ENCODE assay signal across 8 mouse cellular contexts in the genomic region with DNA sequence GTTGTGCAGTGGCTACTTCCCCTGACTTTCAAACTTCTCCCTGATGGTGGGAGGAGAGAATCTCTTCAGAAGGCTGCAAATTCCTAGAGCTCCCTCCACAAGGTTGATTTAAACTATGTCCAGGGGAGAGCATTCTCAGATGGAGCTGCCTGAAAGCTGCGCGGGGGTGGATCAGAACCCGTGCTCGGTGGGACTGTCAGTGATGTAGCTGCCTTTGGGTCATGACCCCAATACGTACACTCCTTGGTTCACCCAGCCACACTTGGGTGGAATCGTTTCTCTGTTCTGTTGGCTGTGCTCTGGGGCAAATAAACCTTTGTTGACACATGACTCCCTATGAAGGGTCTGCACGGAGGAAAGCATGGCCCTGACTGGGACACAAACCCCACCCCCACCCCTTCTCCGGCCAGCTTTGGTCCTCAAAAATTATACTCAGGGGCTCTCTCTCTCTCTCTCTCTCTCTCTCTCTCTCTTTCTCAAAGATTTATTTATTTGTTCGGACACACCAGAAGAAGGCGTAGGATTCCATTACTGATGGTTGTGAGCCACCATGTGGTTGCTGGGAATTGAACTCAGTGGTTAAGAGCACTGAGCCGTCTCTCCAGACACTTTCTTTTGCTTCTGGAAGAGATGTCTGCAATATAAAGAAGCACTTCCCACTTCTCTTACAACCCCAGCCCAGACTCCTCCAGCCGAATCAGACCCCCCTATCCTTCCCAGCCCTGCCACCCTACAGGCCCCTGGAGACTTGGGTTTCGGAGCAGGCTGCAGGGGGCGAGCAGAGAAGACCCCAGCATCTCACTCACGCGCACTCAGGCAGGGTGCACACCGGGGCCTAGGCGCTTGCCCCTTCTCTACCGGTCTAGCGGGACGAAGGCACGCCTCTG. TPM values are rescaled to one million over a fixed set of nuclear protein-coding genes. Genes with fewer than 3 reads are reported as not detected.
DNase-seq lines count a peak whose midpoint lies in the region; ATAC-seq and TF ChIP-seq lines count a peak whose summit lies in the region.

No protein-coding gene starts in this region.

- H3K36me3 ChIP-seq in lung, embryonic 14.5 days (ENCODE audit: insufficient read depth): peaks cover 45% of the 10 kb centered on the region
- H3K36me3 ChIP-seq in embryonic facial prominence, embryonic 12.5 days: peaks cover 44% of the 10 kb centered on the region
- peaks cover 24% of the 10 kb centered on the region; the same call in 1 of the 2 replicates for H3K36me3 ChIP-seq in intestine, embryonic 16.5 days (ENCODE audit: control insufficient read depth, insufficient read depth, low read length)
- peaks cover 44% of the 10 kb centered on the region for H3K36me3 ChIP-seq in neural tube, embryonic 12.5 days

- H3K4me2 ChIP-seq in lung, embryonic 14.5 days: peak overlapping the region; percentile 76
- peak overlapping the region; percentile 64 for H3K4me2 ChIP-seq in embryonic facial prominence, embryonic 12.5 days (replicated peaks)
- peak overlapping the region; percentile 67 for H3K4me2 ChIP-seq in intestine, embryonic 16.5 days (ENCODE audit: low read depth, low read length)
- H3K4me2 ChIP-seq in neural tube, embryonic 12.5 days (replicated peaks): peak overlapping the region; percentile 56

- no peaks in the 10 kb centered on the region for H3K9me3 ChIP-seq in lung, embryonic 14.5 days (ENCODE audit: low read depth, low read length)
- H3K9me3 ChIP-seq in embryonic facial prominence, embryonic 12.5 days: no peaks in the 10 kb centered on the region
- no peaks in the 10 kb centered on the region for H3K9me3 ChIP-seq in intestine, embryonic 16.5 days (ENCODE audit: control insufficient read depth, low read length)
- no peaks in the 10 kb centered on the region for H3K9me3 ChIP-seq in neural tube, embryonic 12.5 days

- WGBS in lung, embryonic 14.5 days: 3% methylated on average over 22 of the region's 22 CpGs
- 6% methylated on average over 22 of the region's 22 CpGs for WGBS in embryonic facial prominence, embryonic 12.5 days
- 3% methylated on average over 22 of the region's 22 CpGs for WGBS in intestine, embryonic 16.5 days
- WGBS in neural tube, embryonic 12.5 days: 10% methylated on average over 22 of the region's 22 CpGs

- 0 out of 2 replicates have a peak, but pooled peaks cover 4% of the 10 kb centered on the region for H3K4me1 ChIP-seq in lung, embryonic 14.5 days (ENCODE audit: insufficient read depth)
- H3K4me1 ChIP-seq in embryonic facial prominence, embryonic 12.5 days: peaks cover 19% of the 10 kb centered on the region
- H3K4me1 ChIP-seq in intestine, embryonic 16.5 days (ENCODE audit: control insufficient read depth, insufficient read depth, low read length): peaks cover 15% of the 10 kb centered on the region
- H3K4me1 ChIP-seq in neural tube, embryonic 12.5 days: peaks cover 23% of the 10 kb centered on the region

- H3K27ac ChIP-seq in lung, embryonic 14.5 days (ENCODE audit: low read depth): peak overlapping the region; percentile 76
- peak overlapping the region; percentile 78 for H3K27ac ChIP-seq in embryonic facial prominence, embryonic 12.5 days
- peak overlapping the region; percentile 83 for H3K27ac ChIP-seq in intestine, embryonic 16.5 days (ENCODE audit: low read length)
- no peak overlapping the region for H3K27ac ChIP-seq in neural tube, embryonic 12.5 days

- intact Hi-C loops in left cerebral cortex, postnatal 10 days (cut with DNase I): no loop called here

- no peaks in the 10 kb centered on the region for H3K27me3 ChIP-seq in lung, embryonic 14.5 days (ENCODE audit: insufficient read depth, low read length)
- no peaks in the 10 kb centered on the region for H3K27me3 ChIP-seq in embryonic facial prominence, embryonic 12.5 days
- no peaks in the 10 kb centered on the region for H3K27me3 ChIP-seq in intestine, embryonic 16.5 days (replicated peaks; ENCODE audit: control insufficient read depth, insufficient read depth, low read length)
- H3K27me3 ChIP-seq in neural tube, embryonic 12.5 days (replicated peaks): no peaks in the 10 kb centered on the region

- peak overlapping the region; percentile 74 for H3K9ac ChIP-seq in lung, embryonic 14.5 days
- H3K9ac ChIP-seq in embryonic facial prominence, embryonic 12.5 days: peak overlapping the region; percentile 74
- peak overlapping the region; percentile 91 for H3K9ac ChIP-seq in intestine, embryonic 16.5 days (ENCODE audit: low read depth, low read length)
- peak overlapping the region; percentile 75 for H3K9ac ChIP-seq in neural tube, embryonic 12.5 days

- H3K4me3 ChIP-seq in lung, embryonic 14.5 days (ENCODE audit: low read depth, low read length): peak overlapping the region; percentile 74
- peak overlapping the region; percentile 91 for H3K4me3 ChIP-seq in embryonic facial prominence, embryonic 12.5 days
- peak overlapping the region; percentile 90 for H3K4me3 ChIP-seq in intestine, embryonic 16.5 days (ENCODE audit: low read length)
- H3K4me3 ChIP-seq in neural tube, embryonic 12.5 days: peak overlapping the region; percentile 76

- TF ChIP-seq CTCF in lung, embryonic 14.5 days (IDR thresholded peaks at IDR 0.05; ENCODE audit: low read depth): no peak

- peak; percentile 4 for DNase-seq in lung, embryonic 14.5 days
- no peak for DNase-seq in lung, postnatal 25 days (ENCODE audit: low spot score)
- DNase-seq in gastrocnemius, postnatal 4 days (ENCODE audit: low spot score in 2 of 2): no peak
- no peak for DNase-seq in ovary, adult 18-20 months (ENCODE audit: low spot score)
- DNase-seq in left cerebral cortex, postnatal 10 days (ENCODE audit: extremely low spot score in 1 of 2, low spot score in 2 of 2): no peak

- ATAC-seq in lung, embryonic 14.5 days (ENCODE audit: insufficient read depth): no peak; the same call in 1 of the 2 replicates
- ATAC-seq in embryonic facial prominence, embryonic 12.5 days (ENCODE audit: insufficient number of reproducible peaks, insufficient read depth, low FRiP score, low TSS enrichment): no peak; the same call in 1 of the 2 replicates
- peak; percentile 29 for ATAC-seq in intestine, embryonic 16.5 days
- ATAC-seq in neural tube, embryonic 12.5 days (ENCODE audit: low FRiP score, low read depth): peak; percentile 77

RNA-seq across cellular contexts. Expression of gene Miip, which starts 0.8 kb away (rescaled TPM):
- 32.7 and 39.1 TPM in 2 replicates for polyA plus RNA-seq in lung, embryonic 14.5 days (2014; fragmentation: Nextera tagmentation; extraction: Ambion mirVana)
- 42.7 and 45.4 TPM in 2 replicates for polyA plus RNA-seq in embryonic facial prominence, embryonic 12.5 days (2016; fragmentation: Nextera tagmentation; extraction: Ambion mirVana)
- 33.5 and 38.1 TPM in 2 replicates for polyA plus RNA-seq in intestine, embryonic 16.5 days (2015; fragmentation: Nextera tagmentation; extraction: Ambion mirVana)
- 52.2 and 53.4 TPM in 2 replicates for polyA plus RNA-seq in neural tube, embryonic 12.5 days (2016; fragmentation: Nextera tagmentation; extraction: Ambion mirVana)
- 10 to 100 TPM in 1 of 2 experiments, 1 to 10 TPM in 1; 9.9 to 12.4 TPM for total RNA-seq in gastrocnemius, postnatal 4 days (2021)
- total RNA-seq in left cerebral cortex, postnatal 10 days (2021): 10 to 100 TPM; 17.9 to 22.3 TPM

RNA-seq across cellular contexts. Expression of gene Fv1, which starts 1.0 kb away (rescaled TPM):
- 9.5 and 11.5 TPM in 2 replicates for polyA plus RNA-seq in lung, embryonic 14.5 days (2014; fragmentation: Nextera tagmentation; extraction: Ambion mirVana)
- 18.9 and 19.0 TPM in 2 replicates for polyA plus RNA-seq in embryonic facial prominence, embryonic 12.5 days (2016; fragmentation: Nextera tagmentation; extraction: Ambion mirVana)
- polyA plus RNA-seq in intestine, embryonic 16.5 days (2015; fragmentation: Nextera tagmentation; extraction: Ambion mirVana): 7.4 and 7.6 TPM in 2 replicates
- polyA plus RNA-seq in neural tube, embryonic 12.5 days (2016; fragmentation: Nextera tagmentation; extraction: Ambion mirVana): 15.3 and 15.7 TPM in 2 replicates
- total RNA-seq in gastrocnemius, postnatal 4 days (2021): 1 to 10 TPM; 6.3 to 6.4 TPM
- total RNA-seq in left cerebral cortex, postnatal 10 days (2021): 1 to 10 TPM; 6.5 to 7.2 TPM

RNA-seq across cellular contexts. Expression of gene Zfp933, which starts 19.6 kb away (rescaled TPM):
- polyA plus RNA-seq in lung, embryonic 14.5 days (2014; fragmentation: Nextera tagmentation; extraction: Ambion mirVana): 4.5 and 6.6 TPM in 2 replicates
- 6.0 and 7.6 TPM in 2 replicates for polyA plus RNA-seq in embryonic facial prominence, embryonic 12.5 days (2016; fragmentation: Nextera tagmentation; extraction: Ambion mirVana)
- polyA plus RNA-seq in intestine, embryonic 16.5 days (2015; fragmentation: Nextera tagmentation; extraction: Ambion mirVana): 3.5 and 4.3 TPM in 2 replicates
- polyA plus RNA-seq in neural tube, embryonic 12.5 days (2016; fragmentation: Nextera tagmentation; extraction: Ambion mirVana): 4.1 and 6.2 TPM in 2 replicates
- 1 to 10 TPM; 9.0 to 9.7 TPM for total RNA-seq in gastrocnemius, postnatal 4 days (2021)
- total RNA-seq in left cerebral cortex, postnatal 10 days (2021): 10 to 100 TPM; 14.5 to 18.1 TPM

RNA-seq across cellular contexts. Expression of gene Mfn2, which starts 36.7 kb away (rescaled TPM):
- 31.7 and 32.6 TPM in 2 replicates for polyA plus RNA-seq in lung, embryonic 14.5 days (2014; fragmentation: Nextera tagmentation; extraction: Ambion mirVana)
- 38.2 and 42.6 TPM in 2 replicates for polyA plus RNA-seq in embryonic facial prominence, embryonic 12.5 days (2016; fragmentation: Nextera tagmentation; extraction: Ambion mirVana)
- polyA plus RNA-seq in intestine, embryonic 16.5 days (2015; fragmentation: Nextera tagmentation; extraction: Ambion mirVana): 50.8 and 59.7 TPM in 2 replicates
- polyA plus RNA-seq in neural tube, embryonic 12.5 days (2016; fragmentation: Nextera tagmentation; extraction: Ambion mirVana): 65.1 and 67.1 TPM in 2 replicates
- total RNA-seq in gastrocnemius, postnatal 4 days (2021): 100 to 1,000 TPM; 200 to 231 TPM
- total RNA-seq in left cerebral cortex, postnatal 10 days (2021): 100 to 1,000 TPM; 173 to 182 TPM

RNA-seq across cellular contexts. Expression of gene Zfp984, which starts 58.2 kb away (rescaled TPM):
- polyA plus RNA-seq in lung, embryonic 14.5 days (2014; fragmentation: Nextera tagmentation; extraction: Ambion mirVana): 6.9 and 8.6 TPM in 2 replicates
- polyA plus RNA-seq in embryonic facial prominence, embryonic 12.5 days (2016; fragmentation: Nextera tagmentation; extraction: Ambion mirVana): 5.9 and 8.4 TPM in 2 replicates
- 12.8 and 13.6 TPM in 2 replicates for polyA plus RNA-seq in intestine, embryonic 16.5 days (2015; fragmentation: Nextera tagmentation; extraction: Ambion mirVana)
- polyA plus RNA-seq in neural tube, embryonic 12.5 days (2016; fragmentation: Nextera tagmentation; extraction: Ambion mirVana): 4.3 and 6.3 TPM in 2 replicates
- 1 to 10 TPM; 2.5 to 3.2 TPM for total RNA-seq in gastrocnemius, postnatal 4 days (2021)
- 1 to 10 TPM; 3.1 to 4.1 TPM for total RNA-seq in left cerebral cortex, postnatal 10 days (2021)

Comparison
In these comparisons a context has a peak if more than half of its experiments do, and no peak if none do; other contexts are left out.
1. ATAC-seq: peak in intestine, embryonic 16.5 days (single experiment) and neural tube, embryonic 12.5 days (single experiment); none in lung, embryonic 14.5 days (single experiment) and embryonic facial prominence, embryonic 12.5 days (single experiment).
2. Peak in every context shown above with its lines, with median percentiles within 50 percentile points of each other: H3K4me2 ChIP-seq, H3K4me3 ChIP-seq and H3K9ac ChIP-seq.